Mouse (Mus musculus) monocyte, adult 5-6 weeks (primary cell): Measurements from ENCODE around the gene Pdhb. TPM values are rescaled to one million over a fixed set of nuclear protein-coding genes. Genes with fewer than 3 reads are reported as not detected.

ENCODE experiments used
- ATAC-seq: fragments of 153-309, 156-312 bp; replicated peaks from 2 replicates; pipeline ENCODE4 v1.8.0; 2017; ENCODE audit warnings: mild to moderate bottlenecking; ENCODE audit not compliant: low TSS enrichment, insufficient number of reproducible peaks, severe bottlenecking, poor library complexity, low FRiP score
- total RNA-seq: library from RNA; stranded (forward); fragments of 200-1000, 200-491, 200-594 nt; gene quantifications from 3 replicates; pipeline ENCODE4 v1.2.3, GENCODE M21; 2017

The Pdhb gene
- 102 to 144 TPM (median 122 TPM) in 3 replicates for total RNA-seq

DNA sequence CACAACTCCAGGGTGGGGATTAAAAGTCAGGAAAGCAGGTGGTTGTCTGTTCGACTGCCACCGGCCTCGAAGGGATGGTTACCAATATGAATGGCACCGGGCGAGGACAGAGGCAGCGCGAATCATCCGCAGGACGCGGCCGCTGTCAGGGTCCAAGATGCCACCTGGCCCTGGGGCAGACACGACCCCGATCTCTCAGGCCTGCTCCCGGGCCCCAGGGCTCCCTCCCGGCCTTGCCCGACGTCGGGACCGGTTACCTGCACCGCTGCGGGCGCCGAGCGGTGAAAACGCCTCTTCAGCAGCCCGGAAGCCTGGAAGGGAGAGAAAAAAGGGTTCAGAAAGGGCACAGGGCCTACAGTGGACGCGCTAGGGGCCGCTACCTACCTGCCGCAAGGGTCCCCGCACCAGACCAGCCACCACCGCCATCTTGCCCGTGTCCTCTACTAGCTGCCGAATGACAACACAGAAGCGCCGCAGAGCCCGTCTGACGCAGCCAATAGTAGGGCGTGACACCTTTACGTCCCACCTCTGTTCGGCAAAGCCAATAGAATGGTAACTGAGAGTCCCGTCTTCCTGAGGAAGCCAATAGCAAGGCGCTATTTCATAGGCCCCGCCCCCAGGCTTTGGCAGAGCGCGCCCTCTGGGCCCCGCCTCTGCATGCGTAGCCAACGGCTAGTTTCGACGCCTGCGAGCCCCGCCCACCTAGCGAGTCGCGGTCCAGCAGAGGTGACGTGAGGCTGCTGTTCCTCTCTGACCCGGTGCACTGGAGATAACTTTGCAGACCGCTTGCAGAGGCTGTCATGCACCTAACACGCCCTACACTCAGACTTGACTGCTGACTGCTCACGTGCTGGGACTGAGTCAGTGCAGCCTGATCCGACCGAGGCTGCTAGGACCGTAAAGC lies at the start of gene Pdhb:
TSS of gene Pdhb (minus strand) at position 519 of the 904 bp plus-strand sequence.
- peak; percentile 95 for ATAC-seq

DNA sequence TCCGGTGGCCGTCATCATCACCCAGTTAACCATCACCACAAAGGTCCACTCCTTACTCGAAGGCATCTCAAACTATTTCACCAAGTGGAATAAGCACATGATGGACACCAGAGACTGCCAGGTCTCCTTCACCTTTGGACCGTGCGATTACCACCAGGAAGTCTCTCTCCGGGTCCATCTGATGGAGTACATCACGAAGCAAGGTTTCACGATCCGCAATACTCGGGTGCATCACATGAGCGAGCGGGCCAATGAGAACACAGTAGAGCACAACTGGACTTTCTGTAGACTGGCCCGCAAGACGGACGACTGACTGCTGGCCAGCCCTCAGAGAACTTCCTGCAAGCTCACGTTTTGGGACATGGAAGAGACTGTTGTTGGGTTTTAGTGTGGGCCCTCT lies 49.7 kb upstream of the Pdhb start:
- ATAC-seq, result no peak

DNA sequence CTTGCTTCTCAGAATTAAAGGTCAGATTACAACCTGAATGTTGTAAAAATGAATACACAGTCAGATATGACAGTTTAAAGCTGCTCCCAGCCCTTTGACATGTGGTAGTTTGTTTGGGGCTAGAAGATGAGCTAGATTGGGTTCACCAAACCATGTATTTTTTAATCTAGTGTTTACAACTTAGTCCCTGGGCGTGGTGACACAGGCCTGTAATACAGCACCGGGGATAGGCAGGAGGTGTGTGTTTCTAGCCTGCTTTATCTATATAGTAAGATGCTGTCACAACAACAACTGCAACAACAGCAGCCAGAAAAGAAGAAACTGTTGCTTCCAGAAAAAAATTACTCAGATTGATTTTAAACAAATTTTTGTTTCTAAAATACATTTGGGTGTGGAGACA lies 48.1 kb upstream of the Pdhb start:
- ATAC-seq, result no peak

DNA sequence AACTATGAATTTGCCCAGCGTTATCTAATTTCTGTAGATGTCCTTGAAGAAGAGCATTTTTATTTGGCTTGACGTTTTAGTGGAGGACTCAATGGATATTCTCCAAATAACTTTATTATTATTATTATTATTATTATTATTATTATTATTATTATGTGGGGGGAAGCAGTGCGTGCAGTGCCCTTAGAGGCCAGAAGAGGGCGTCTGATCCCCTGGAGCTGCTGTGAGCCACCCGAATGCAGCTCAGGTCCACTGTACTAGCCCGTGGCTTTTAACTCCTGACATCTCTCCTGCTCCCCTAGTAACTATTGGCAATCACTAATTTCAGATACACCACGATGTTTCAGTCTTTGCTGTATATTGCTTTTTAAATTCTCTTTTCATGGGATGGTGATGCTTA lies 47.5 kb upstream of the Pdhb start:
- no peak for ATAC-seq

DNA sequence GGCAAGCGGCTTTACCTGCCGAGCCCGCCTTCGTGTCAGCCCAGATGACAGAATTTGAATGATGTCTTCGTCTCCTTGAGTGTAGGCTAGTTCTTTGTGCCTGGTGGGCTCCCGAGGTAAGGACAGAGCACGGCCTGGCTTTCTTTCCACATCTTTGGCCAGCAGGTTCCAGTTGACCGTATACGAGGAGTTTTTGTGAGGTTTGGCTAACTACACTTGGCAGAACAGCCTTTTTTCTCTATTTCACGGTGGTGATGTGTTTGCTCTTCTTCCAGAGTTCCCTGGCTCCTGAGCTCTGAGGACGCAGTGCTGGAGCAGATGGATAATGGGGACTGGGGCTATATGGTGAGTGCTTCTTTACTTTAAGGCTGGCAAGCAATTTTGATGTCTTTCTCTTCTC lies 47.1 kb upstream of the Pdhb start:
- no peak for ATAC-seq

DNA sequence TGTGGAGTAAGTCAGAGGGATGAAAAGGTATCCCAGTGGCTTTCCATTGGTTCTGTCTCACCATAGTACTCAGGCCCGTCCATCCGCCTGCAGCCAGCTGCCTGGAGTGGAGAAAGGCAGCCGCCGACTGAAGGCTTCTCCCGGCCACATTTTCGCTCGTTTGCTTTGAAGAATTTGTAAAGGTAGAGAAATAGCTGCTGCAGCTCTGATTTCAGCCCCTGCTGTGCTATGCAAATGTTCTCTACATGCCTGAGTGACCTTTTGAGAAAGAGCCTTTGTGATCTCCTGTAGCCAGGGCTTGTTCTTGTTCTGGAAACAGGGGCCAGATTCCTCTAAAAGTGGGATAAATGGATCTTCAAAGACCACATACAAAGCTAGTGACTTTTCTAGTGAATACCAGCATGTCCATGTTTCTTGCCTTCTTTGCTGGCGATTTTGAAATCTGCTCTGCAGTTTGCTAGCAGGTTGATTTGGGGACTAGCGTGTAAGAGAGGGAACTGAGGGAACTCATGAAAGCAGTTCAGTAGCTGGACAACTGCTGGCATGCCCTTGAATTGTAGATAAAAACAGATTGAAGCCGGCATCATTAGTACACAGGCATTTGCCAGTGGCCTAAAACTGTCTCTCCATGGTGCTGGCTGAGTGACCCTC lies 46.0 kb upstream of the Pdhb start:
- ATAC-seq, result no peak

DNA sequence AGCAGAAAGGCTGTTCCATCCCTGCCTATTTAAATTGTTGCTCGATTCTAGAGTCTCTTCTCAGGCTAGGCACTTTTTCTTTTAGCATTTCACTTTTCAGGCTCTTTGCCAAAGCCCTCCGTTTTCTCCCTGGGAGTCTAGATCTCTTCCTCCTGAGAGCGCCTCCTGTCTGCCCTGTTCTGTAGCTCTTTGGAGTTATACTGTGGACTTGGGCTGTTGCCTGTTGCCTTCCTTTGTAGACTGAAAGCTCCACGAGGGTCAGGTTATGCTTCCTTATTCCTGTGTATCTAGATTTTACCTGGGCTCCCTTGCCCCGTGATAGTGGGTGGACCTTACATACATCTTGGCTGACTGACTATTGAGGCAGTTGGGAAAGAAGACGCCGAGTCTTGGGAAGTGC lies 45.4 kb upstream of the Pdhb start:
- no peak for ATAC-seq

DNA sequence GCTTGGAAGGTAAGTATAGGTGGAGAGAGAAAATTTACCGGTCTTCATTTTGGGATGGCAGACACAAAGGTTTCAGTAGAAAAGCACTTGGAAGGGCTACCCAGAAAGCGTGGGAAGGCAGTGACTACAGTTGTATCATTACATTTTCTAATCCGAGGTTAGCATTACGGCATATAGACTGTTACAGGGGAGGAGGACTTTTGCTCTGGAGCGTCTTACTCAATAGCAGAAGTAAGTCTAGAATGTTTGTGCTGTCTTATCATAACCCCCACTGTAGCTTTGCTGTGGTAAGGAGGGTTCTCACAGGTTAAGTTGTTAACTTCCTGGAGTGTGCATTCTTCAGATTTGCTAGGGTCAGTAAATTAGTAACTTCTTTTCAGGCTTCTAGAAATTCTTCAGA lies 43.3 kb upstream of the Pdhb start:
- ATAC-seq, result no peak

DNA sequence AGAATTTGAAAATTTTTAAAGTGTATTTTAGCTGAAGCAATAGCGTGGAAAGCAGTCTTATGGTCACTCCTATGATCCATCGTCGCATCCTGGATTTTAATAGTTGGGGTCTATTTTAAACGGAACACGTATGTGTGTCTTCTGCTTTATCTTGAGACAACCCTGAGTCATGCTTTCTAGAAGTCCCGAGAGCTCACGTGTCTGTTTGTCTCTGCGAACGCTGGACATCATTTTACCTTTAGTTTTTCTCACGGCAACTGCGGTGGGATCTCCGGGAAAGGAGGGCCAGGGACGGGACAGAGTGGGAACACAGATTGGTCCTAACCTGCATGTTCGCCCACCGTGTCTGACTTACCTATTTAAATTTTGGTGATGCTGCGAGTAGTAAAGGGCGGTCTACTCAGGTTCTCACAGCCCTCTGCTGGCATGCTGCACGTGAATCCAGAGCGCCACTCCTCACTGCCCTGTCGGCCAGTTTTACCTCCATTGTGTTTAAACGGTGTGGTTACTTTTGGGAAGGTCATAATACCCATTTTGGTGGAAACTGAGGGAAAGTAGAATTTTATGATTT lies 42.5 kb upstream of the Pdhb start:
- ATAC-seq, result no peak

DNA sequence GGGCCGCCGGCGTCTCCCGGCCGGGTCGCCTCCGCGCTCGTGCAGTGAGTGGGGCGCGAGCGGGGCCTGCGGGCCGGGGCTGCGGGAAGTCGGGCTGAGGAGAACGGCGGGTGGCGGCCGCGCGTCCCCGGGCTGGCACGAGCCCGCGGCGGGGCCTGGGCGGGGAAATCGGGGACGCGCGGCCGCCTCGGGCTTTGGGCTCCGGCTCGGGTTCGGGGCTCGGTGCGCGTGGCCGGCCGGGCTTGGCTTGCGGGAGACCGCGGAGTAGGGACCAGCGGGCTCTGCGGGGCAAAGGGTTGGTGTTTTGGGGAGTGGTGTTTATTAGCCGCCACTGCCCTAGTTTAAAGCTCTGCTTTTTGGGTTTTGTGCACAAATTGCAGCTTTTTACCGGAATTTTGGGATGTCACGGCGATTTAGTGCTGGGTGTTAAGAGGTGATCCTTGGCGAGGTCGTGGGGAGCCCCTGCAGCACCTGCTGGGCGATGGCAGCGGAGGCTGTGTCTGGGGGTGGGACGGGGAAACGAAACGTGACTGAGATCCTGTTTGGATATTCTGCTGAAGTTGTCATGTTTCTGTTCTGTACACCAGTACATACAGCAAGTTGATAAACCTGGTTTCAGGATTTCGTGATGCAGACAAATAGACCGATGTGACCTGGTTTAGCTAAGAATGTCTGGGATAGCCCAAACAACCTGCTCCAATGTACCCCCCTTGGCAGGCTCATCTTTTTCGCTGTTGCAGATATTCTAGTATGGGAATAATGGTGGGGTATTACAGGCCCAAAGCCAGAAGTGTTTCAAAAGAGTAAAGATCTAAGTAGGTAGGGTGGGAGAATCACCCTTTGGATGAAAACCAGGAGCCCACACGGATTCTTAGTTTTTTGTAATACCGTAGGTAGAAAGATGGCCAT lies 41.7 kb upstream of the Pdhb start:
- no peak for ATAC-seq

DNA sequence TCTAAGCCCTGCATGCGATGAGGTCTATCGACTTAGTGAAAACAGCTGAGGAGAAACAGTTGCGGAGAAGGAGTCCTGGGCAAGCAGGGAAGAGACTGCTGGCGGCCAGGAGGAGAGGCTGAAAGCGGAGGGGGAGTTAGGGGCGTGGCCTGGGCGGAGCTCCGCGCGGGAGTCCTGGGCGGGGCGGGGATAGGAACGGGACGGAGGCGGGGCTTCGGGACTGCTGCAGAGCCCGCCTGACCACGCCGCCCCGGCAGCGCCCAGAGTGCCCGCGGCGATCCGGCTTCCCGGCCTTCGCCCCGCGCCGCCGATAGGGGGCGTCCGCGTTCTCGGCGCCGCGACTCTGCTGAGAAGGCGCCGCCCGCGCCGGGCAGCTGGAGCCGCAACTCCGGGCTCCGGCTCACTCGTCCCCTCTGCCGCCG lies 41.0 kb upstream of the Pdhb start, which contains the start of gene Kctd6:
TSS of gene Kctd6 (plus strand) at position 338 of the 422 bp plus-strand sequence.
- ATAC-seq, result peak; percentile 96

DNA sequence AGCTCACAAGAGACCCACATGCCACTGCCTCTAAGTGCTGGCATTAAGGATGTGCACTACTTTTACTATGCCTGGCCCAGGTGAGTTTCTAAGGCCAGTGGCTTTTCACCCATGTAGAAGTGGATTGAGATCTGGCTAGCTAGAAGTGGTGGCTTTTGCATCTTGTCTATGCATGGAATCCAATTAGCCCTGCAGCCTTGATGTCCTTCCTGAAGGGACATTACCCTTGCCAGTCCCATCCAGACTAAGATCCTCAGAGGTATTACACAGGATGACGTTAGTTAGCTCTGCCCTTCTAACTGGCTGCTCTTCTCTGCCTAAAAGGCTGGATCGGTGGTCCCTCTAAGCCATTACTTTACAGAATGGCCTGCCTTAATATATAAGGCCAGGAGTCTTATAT lies 40.2 kb upstream of the Pdhb start:
- no peak for ATAC-seq

DNA sequence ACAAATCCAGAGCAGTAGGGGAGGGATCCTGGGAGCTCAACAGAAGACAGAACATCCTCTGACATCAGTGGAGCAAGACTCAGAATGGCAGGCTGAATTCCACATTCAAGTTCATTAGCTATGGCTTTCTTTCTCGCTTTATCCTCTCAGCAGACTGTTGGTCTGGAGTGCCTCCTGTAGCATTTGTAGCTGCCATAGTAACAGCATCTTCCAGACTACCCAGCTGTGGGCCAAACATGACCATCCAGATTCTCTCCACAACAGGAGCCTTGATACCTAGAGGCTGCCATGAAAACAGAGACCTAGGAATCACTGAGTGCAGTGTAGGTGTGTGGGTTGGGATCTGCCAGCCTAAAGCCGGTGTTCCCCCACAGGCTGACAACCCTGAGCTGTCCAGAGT lies 37.1 kb upstream of the Pdhb start:
- no peak for ATAC-seq

DNA sequence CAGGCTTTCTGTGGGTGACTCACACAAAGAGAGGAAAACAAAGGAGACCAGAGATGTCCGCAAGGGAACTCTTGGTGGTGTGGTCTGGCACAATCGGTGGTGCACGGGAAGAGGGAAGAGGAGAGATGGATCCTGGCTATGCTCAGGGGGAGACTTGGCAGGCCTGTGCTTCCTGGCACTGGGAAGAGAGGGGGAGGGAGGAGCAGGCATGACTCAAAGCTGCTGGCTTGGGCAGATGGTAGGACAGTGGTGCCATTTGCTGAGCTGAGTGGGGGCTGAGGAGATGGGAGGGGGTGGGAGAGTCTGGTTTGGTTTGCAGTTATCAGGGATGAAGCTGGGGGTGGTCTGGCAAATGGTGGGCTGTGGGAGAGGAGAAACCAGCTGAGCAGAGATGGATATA lies 36.1 kb upstream of the Pdhb start:
- ATAC-seq, result no peak

DNA sequence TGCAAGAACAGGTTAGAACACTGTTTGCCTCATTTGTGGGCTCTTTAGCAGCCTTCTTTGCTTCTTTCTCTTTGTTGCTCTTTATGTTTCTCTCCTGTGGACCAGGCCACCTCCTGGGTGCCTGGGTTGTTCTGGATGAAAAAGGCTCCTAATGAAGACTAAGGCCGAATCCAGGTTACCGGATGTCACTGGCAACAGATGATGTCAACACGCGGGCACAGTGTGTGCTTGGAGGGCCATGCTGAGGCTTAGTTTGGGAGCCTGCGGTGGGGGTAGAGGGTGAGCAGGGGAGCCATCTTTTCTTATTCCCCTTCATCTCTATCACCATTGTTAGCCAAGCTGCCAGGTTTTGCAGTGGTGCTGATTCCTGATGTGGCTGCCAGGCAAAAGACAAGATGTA lies 34.7 kb upstream of the Pdhb start:
- ATAC-seq, result no peak

DNA sequence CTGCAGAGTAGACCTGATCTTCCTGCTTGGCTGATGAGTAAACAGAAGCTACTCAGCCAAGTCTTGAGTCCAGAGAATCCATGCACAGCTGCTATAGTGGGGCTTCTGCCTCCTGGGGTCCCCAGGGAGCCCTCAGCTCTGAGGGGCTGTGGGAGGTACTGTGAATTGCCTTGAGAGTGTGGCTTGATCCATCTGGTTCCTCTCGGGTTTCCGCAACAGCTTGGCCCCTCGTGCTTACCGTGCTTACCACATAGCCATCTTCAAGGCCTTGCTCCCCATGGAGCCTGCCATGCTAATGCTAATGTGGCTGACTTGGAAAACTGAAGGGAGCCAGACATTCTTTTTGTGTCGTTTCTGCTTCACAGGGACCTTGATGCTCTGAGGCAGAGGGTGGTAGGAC lies 34.3 kb upstream of the Pdhb start:
- ATAC-seq, result no peak

DNA sequence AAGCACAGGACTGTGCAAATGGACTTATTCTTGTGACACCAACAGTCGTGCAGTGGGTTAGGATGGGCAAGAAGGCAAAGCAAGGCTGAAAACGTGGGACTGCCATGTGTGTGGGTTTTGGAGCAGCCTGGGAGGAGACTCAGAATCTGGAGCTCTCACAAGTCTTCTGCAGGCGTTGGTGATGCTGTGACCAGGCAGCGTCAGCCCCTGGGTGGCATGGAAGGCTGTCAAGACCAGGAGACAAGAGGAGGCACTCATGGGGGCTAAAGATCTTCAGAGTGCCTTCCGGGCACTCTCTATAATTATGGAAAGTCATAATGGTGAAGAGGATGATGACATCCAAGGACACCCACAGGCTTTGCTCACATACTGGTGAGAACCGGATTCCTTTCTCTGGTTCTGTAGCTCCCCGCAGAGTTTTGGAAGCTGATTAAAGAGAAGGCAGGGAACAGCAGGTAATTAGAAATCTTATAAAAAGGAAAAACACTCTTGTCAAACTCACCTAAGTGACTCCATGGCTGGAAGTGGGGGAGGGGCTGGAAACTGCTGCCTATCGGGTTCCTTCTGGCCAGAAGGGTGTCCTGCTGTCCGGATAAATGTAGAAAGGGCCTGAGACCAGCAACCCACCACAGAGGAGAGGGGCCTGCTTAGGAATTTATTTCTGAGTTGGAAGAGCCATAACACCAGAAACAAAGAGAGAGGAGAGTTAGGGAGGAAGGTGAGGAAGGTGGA lies 33.5 kb upstream of the Pdhb start:
- no peak for ATAC-seq

DNA sequence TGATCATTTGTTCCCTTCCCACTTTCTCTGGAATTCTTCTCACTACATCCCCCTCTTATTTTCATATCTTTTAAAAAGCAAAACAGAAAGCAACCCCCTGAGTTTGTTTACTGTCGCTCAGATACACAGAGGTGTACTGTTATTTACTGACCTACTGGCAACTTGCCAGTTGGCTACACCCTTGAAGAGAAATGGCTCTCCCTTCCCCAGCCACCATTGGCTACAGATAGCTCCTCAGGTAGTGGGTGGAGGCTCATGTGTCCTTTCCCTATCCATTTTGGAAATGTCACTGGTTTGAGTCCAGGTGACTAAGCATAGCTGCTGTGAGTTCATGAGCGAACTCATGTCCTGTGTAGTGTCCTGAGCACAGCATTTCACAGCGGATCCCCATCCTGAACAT lies 28.9 kb upstream of the Pdhb start:
- no peak for ATAC-seq
